Mouse (Mus musculus) spleen, adult 12 weeks (tissue): Measurements from ENCODE around the gene Mrap.
A peak's percentile ranks its signal among the peaks of the same experiment; 100 is the strongest.

Source experiments
- DNase-seq: peaks from one replicate; pipeline ENCODE4 v3.0.0; 2022; ENCODE audit warnings: low spot score

The Mrap gene

GRCm38 (mm10) chr16:90738092-90738956 is at the start of gene Mrap:
Mrap (plus strand) TSS chr16:90738207.
- no peak for DNase-seq

DNA sequence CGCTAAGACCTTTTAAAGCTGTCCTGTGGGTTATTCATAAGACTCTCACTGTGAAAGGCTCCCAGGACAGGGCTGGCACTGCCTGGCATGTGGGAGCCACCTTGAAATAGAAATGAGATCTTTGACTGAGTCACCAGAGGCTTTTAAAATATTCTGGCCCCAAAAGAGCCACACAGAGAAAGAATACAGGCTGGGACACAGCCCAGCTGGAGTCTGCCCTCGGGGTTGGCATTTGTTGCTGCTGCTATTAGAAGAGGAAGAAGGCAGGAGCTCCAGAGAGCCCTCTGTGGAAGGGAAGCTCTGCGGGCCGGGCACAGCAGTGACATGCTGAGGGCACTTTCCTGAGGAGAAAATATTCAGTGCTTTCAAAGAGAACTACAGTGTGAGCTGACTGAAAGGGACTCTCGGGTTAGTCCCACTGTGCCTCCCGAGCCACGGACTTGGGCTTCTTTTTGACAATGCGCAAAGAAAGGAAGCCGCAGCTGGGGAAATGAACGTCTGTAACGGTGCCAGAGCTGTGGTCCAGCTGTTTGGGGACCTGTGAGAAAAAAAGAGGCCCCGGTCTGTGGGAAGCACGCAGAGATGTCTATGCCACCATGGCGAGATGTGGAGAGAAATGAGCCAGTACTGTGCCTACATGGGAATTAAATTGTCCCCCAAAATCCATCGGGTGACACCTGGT is 45.2 kb upstream of the Mrap start:
- no peak for DNase-seq

DNA sequence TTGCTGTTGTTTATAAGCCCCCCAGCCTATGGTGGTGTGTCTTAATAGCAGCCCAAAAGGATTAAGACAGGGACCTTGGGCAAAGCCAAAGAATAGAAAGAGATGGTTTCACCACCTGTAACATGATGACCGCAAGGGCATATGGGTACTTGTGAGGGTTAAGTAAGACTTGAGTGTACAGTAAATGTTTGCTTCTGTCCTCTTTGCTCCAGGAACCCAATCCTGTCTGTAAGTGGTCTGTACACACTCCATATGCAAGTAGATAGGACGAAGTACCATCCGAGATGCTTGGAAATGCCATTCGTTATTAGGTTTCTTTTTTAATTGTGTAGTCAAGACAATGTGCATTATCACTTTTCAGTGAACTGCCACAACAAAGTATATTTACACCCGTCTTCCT is 44.4 kb upstream of the Mrap start:
- DNase-seq: no peak

DNA sequence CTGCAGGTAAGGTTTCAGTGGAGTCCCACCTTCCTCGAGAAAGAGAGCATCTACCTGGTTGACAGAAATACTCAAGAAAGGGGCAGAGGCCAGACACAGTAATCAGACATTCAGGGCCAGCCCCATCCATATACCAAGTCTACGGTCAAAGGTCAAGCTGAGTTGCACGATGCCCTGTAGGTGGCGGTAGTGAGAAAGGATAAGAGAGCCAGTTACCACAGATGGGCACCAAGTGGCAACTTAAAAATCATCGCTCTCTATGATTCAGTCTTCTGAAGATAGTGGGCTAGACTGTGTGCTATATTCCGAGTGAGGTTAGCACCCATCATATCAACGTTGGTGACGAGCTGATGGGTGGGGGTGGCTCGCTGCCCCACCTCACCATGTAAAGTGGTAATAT is 43.3 kb upstream of the Mrap start:
- peak; percentile 9 for DNase-seq

GRCm38 (mm10) chr16:90695121-90695520 is 42.9 kb upstream of the Mrap start:
- DNase-seq: no peak

- DNase-seq: no peak
Observed at GRCm38 (mm10) chr16:90696306-90696705, 41.7 kb upstream of the Mrap start.

DNA sequence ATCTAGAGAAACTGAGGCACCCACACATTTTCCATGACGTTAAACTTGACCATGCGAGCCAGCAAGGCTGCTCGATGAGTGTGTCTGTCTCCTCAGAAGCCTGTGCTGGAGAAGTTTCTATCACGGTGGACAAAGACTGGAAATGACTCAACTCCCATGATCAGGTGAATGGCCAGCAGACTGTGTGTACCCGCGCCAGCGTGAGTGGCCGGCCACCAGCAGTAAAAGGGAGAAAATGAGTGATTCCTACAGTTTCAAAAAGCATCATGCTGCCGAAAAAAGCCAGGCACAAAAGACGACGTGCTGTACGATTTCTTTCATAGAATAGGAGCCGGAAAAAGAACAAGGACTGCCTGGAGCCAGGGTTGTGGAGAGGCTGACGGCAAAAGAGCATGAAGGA is 38.6 kb upstream of the Mrap start:
- no peak for DNase-seq

DNA sequence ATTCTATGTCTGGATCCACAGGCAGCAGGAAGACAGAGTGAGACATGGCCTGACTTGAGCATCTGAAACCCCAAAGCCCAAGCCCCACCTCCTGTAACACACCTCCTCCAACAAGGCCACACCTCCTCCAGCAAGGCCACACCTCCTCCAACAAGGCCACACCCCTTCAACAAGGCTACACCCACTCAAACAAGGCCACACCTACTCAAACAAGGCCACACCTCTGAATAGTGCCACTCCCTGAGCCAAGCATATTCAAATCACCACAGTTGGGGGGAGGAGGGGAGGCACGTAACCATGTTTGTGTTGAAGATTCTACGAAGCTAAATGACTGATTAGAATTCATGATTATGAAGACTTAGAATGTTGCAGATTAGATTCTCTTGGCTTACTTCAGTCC is 36.5 kb upstream of the Mrap start:
- DNase-seq: no peak

- DNase-seq: no peak
Observed at GRCm38 (mm10) chr16:90703646-90704045, 34.4 kb upstream of the Mrap start.

GRCm38 (mm10) chr16:90704161-90704825 is 33.7 kb upstream of the Mrap start:
- no peak for DNase-seq

DNA sequence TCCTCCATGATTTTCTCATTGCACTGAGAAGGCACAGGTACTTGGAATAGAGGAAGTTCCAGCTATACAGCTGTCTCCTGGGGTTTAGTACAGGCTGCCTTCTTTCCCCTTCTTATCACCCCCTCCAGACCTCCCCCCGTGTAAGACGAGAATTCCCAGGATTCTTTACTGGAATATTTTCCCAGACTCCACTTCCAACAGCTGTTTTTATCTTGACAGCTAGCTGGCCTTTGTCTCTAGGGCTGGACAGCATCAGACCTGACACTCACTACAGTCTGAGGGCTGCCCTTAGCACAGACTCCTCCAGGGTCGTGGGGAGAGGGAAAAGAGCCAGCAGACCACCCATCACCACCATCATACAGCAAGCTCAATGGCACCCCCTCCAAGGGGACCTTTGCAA is 31.7 kb upstream of the Mrap start:
- DNase-seq: no peak

DNA sequence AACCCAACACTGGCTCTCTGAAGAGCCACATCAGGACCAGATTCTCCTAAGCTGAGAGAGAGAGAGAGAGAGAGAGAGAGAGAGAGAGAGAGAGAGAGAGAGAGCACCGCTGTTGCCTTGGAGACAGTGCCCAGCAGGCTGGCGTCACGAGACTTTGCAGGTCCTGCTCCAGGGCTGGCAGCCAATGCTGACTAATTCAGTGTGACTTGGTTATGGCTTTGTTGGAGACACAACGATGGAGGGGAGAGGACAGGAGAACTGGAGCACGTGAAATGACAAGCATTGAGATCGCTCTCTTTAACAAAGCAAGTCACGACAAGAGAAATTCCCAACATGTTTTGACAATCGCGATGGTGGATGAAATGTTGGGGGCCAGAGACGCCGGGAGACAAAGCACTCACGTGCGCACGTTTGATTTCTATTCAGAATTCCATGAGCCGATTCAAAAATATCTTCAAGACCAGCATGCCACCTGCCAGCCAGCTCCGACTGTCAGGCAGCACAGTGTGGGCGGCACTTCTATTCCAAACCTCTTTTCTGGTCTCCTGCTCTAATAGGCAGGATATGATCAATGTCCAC is 28.2 kb upstream of the Mrap start:
- DNase-seq: no peak

DNA sequence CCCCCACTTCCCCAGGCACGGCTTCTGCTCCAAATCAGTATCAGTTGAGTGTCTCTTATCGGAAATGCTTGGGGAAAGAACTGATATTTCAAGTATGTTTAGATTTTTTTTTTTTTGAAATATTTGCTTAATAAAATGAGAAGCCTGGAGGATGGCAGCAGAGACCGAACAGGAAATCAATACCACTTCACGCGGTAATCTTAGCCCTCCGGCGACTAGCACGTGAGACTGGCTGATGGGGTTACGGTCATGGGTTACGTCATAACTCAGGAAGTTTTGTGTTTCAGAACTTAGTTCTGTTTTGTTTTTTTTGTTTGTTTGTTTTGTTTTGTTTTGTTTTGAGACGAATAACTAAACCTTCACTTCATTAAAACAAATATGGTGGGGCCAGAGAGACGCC is 27.7 kb upstream of the Mrap start:
- DNase-seq: no peak

DNA sequence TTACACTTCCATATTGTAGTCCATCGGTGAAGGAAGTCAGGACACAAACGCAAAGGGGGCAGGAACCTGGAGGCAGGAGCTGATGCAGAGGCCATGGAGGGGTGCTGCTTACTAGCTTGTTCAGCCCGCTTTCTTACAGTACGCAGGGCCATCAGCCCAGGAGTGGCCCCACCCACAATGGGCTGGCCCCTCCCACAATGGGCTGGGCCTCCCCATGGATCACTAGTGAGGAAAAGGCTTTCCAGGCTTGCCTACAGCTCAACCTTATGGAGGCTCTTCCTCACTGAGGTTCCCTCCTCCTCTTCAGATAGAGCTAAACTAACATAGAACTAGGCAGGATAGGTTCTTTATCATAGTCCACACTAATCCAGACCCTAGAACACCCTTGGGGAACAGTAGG is 14.0 kb upstream of the Mrap start:
- DNase-seq: no peak

GRCm38 (mm10) chr16:90726600-90727227 is 11.3 kb upstream of the Mrap start:
- DNase-seq: no peak

DNA sequence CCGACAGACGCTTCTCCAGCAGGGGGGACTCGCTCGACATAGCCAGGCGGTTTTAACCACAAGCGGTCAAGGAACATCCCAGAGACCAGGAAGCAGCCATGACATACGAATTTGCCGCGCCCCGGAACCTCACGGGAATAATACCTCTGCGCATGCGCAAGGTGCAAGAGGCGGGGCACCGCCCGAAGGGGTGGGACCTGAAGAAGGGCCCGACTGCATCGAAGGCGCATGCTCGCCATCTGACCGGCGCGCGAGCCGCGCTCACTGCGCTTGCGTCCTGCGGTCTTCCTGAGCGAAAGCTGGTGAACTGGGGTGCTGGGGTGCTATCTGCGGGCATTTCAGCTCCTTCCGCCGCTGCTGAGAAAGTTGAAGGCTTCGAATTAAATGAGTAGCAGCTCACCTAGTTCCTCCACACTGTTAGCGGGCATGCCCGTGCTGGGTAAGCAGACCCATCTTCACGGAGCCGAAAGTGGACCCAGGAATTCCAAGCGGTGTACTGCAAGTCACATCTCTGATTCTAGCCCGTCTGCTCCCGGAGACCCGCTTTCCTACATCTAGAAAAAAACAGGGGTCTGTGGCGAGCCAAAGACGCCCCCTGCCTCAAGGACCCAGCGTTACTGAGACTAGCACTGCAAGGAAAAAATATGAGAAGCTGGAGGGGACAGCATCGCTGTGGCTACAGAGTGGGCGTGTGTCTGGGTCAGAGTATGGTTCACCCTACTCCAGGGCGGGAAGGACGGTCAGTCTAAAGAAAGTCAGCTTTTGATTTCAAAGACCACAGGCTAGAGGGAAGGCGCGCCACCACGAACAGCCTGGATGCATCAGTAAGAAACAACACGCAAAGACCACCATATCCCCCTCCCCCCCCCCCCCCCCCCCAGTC is 10.5 kb upstream of the Mrap start, which contains the start of gene Mis18a:
Gene Mis18a (minus strand): TSS at position 172 of the 883 bp plus-strand sequence.
- DNase-seq: peak; percentile 98

DNA sequence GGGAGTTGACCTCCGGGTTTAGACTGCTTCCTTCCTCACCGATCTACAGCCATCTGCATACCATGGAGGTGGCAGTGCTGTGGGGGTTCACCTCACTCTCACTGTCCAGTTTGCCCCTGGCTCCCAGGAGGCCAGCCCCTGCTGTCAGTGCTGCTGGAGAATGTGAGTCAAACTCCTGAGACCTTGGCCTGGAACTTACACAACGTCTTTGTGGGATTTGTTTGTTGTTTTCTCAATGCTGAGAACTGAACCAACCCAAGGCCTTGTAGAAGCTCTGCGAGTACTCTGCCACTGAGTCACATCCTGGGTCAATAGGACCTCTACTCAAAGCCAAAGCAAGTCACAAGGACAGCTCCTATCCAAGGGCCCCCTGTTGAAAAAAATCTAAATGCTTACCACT is 2.4 kb upstream of the Mrap start:
- DNase-seq: no peak

DNA sequence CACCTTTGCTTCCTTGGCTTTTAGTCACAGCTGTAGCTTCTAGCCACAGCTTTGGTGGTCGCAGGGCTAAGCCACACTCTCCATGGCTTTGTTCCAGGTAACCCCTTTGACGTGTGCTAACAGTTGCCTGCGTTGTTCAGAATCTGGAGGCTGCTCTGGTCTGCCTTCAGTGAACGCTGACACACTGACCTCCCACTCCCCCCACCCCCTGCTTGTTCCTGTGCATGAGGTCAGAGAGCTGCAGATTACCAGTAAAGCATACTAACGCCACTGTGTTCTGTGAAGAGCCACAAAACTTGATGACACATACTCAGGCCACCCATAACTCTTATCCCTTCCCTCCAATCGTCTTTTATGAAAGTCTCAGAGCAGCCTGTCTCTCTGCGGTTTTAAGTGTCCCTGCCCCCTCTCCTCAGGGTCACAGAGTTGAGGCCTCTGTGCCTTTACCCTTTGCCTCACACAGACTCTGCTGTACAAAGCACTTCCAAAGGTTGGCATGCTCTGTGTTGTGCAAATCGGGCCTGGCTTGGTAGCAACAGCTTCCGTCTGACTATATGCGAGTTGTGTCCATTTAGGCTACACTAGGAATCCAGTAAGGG is 1.2 kb upstream of the Mrap start:
- DNase-seq: no peak

DNA sequence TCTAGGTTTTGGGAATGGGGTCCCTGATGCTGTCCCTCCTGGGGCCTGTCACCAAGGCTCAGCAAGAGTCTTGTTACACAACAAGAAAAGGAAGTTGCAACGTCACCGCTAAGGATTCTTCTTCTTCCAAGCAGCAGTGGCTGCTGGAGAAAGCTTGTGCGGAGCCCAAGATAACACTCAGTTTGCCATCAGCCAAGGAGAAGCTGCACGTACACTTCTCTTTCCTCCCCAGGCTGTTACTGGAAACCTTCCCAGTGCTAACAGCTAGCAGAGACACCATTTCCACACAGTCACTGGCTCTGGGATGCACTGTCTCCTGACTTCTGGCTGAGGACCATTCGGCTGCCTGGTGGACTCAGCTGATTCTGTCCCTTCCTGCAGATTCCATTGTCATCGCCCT is 9.1 kb downstream of the Mrap start:
- DNase-seq: no peak

DNA sequence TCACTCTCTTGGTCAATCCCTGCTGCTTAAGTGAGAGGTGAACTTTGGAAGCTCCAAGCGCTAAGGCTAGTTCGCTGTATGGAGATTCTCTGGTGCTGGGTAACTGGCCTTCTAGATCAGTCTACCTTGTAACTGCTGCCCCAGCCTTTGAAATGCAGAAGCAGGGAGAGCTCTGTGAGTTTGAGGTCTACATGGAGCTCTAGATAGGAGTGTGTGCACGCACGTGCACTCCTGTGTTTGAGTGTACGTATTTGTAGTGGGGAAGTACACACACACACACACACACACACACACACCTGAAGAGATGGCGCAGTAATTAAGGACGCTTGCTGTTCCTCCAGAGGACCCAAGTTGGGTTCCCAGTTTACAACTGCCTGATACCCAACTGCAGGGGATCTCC is 10.2 kb downstream of the Mrap start:
- no peak for DNase-seq
